Mouse (Mus musculus) ovary, adult 2 months (tissue): ENCODE measurements around the gene Csgalnact2. TPM values are rescaled to one million over a fixed set of nuclear protein-coding genes. Genes with fewer than 3 reads are reported as not detected.

Source experiments
- polyA plus RNA-seq: library from polyadenylated mRNA; depleted of rRNA; stranded (reverse); fragments of >200 nt; gene quantifications from 2 replicates; pipeline ENCODE4 v1.2.3, GENCODE M21; 2012; rRNA removed

Csgalnact2 gene
- 2.5 and 2.8 TPM in 2 replicates for polyA plus RNA-seq

GRCm38 (mm10) chr6:118138731-118139709, at the start of gene Csgalnact2:
Gene Csgalnact2, minus strand, starts transcription at chr6:118139140.

Other genes starting within 250 kb of the Csgalnact2 start
- gene Hnrnpf, start 238.8 kb downstream of the Csgalnact2 start, polyA plus RNA-seq, result 114 and 135 TPM in 2 replicates
- 58.4 and 72.1 TPM in 2 replicates for gene Fxyd4, start 201.4 kb downstream of the Csgalnact2 start, polyA plus RNA-seq
- gene Rasgef1a, start 127.7 kb downstream of the Csgalnact2 start, polyA plus RNA-seq, result 0.54 and 0.81 TPM in 2 replicates
- gene Ret, start 58.6 kb upstream of the Csgalnact2 start, polyA plus RNA-seq, result 6.2 and 8.4 TPM in 2 replicates